Mouse (Mus musculus): ENCODE results near the gene Hes1.

DNA sequence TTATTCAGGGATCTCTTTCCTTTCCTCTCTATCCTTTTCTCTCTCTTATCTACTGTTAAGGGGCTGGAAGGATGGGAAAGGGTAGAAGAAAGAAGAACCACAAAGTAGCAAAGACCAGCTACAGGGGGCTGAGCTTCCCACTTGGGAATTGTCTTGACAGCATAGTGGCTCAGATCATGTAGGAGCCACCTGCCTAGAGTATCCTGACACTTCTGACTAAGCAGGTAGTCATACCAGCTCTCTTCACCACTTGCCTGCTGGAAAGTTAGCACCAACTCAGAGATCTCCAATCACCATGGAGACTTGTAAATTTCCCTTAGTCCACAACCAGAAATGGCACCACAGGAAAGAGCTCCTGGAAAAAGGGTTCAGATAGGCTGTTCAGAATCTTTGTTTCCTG is 46.9 kb downstream of the Hes1 start:
- TF ChIP-seq POLR2A (IDR thresholded peaks at IDR 0.05; ENCODE audit: borderline replicate concordance, insufficient read depth, low read length): no peak
- TF ChIP-seq CTCF (IDR thresholded peaks at IDR 0.05; ENCODE audit: borderline replicate concordance, insufficient read depth, low read depth, low read length): no peak

Measured in cerebellum, adult 2 months (tissue).